Mouse (Mus musculus) neural tube, embryonic 11.5 days (tissue): Measurements from ENCODE around the gene Slc39a5. TPM values are rescaled to one million over a fixed set of nuclear protein-coding genes. Genes with fewer than 3 reads are reported as not detected.
A peak's percentile ranks its signal among the peaks of the same experiment; 100 is the strongest.

ENCODE experiments used
- ATAC-seq: fragments of 200-750 bp; cut with Nextera tagmentation; 2 replicates; pipeline ENCODE4 v1.8.0; 2017; ENCODE audit warnings: moderate number of reproducible peaks, mild to moderate bottlenecking, moderate TSS enrichment, moderate library complexity; ENCODE audit not compliant: insufficient read depth, low FRiP score, low TSS enrichment
- DNase-seq: peaks from one replicate; pipeline ENCODE4 v3.0.0-alpha.2; 2015; ENCODE audit warnings: low spot score
- H3K27ac ChIP-seq: fragments of 300-500 bp; sonication (generic); 2 replicates; pipeline ENCODE4 v1.5.1; 2014; ENCODE audit warnings: low read depth, mild to moderate bottlenecking, low read length
- H3K27me3 ChIP-seq: fragments of 300-500 bp; sonication (generic); 2 replicates; pipeline ENCODE4 v1.6.1; 2014; ENCODE audit warnings: mild to moderate bottlenecking, low read length, mixed read lengths; ENCODE audit not compliant: control insufficient read depth, insufficient read depth
- H3K36me3 ChIP-seq: fragments of 300-500 bp; sonication (generic); 2 replicates; pipeline ENCODE4 v1.6.1; 2014; ENCODE audit warnings: mild to moderate bottlenecking, low read length, moderate library complexity, mixed read lengths; ENCODE audit not compliant: control insufficient read depth, insufficient read depth
- H3K4me1 ChIP-seq: fragments of 300-500 bp; sonication (generic); 2 replicates; pipeline ENCODE4 v1.6.1; 2014; ENCODE audit warnings: low read length, mixed read lengths; ENCODE audit not compliant: control insufficient read depth, insufficient read depth
- H3K4me2 ChIP-seq: fragments of 300-500 bp; sonication (generic); 2 replicates; pipeline ENCODE4 v1.6.1; 2014; ENCODE audit warnings: low read depth, mild to moderate bottlenecking, moderate library complexity
- H3K4me3 ChIP-seq: fragments of 300-500 bp; sonication (generic); 2 replicates; pipeline ENCODE4 v1.5.1; 2014; ENCODE audit warnings: low read depth, low read length
- H3K9ac ChIP-seq: fragments of 300-500 bp; sonication (generic); 2 replicates; pipeline ENCODE4 v1.6.1; 2014; ENCODE audit warnings: mild to moderate bottlenecking, low read length
- H3K9me3 ChIP-seq: fragments of 300-500 bp; sonication (generic); 2 replicates; pipeline ENCODE4 v1.6.1; 2016; ENCODE audit warnings: low read length; ENCODE audit not compliant: control insufficient read depth
- WGBS: fragments of 180-500 bp; shearing (Covaris S2); extraction: QIAGEN DNeasy Blood & Tissue Kit; methylation state at CpG from one replicate; pipeline ENCODE4 v1.1.7; 2014; 5-methylcytosine and 5-hydroxymethylcytosine counted together
- polyA plus RNA-seq: library from polyadenylated mRNA; unstranded; fragments of >200 nt; fragmentation: Nextera tagmentation; extraction: Ambion mirVana; gene quantifications from 2 replicates; pipeline ENCODE4 v1.2.1, GENCODE M21; 2014

Slc39a5 gene
- polyA plus RNA-seq, 1 experiment from 2014 or later, result not detected

DNA sequence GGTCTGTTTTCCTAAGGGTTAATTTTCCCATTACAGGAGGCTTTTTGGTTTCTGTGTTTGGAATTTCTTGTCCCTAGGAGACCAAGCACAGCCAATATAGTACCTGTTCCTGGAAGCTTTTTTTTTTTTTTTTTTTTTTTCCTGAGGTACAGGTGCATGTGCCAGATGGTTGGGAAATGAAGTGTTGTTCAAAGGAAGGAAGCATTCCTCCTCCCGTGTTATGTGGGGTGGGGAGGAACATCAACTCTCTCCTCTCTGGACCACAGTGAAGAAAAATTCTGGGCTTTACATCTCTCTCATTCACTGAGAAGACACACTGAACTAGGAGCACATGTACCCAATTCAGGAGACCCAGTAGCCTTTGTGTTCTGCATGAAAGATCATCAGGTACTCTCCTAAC is 12.0 kb upstream of the Slc39a5 start:
- Histone ChIP-seq H3K9ac (no peak overlapping the region), H3K4me2 (0 out of 2 replicates have a peak overlapping the region, but pooled peaks have one; percentile 91), H3K9me3 (no peaks in the 10 kb centered on the region), H3K4me1 (peaks cover 22% of the 10 kb centered on the region), H3K36me3 (peaks cover 9% of the 10 kb centered on the region; the same call in 1 of the 2 replicates), H3K27me3 (no peaks in the 10 kb centered on the region), H3K4me3 (no peak overlapping the region), H3K27ac (no peak overlapping the region)
- WGBS, result 75% methylated on average over 1 of the region's 1 CpGs
- ATAC-seq (no peak), DNase-seq (no peak)

- Histone ChIP-seq H3K4me1 (peaks cover 23% of the 10 kb centered on the region), H3K9me3 (no peaks in the 10 kb centered on the region), H3K27ac (no peak overlapping the region), H3K4me3 (peak overlapping the region; percentile 92), H3K36me3 (peaks cover 9% of the 10 kb centered on the region; the same call in 1 of the 2 replicates), H3K9ac (peak overlapping the region; percentile 84), H3K27me3 (no peaks in the 10 kb centered on the region), H3K4me2 (peak overlapping the region; percentile 91)
- WGBS, result 68% methylated on average over 1 of the region's 1 CpGs
- DNase-seq (no peak), ATAC-seq (no peak)
These were observed 11.5 kb upstream of the Slc39a5 start for GRCm38 (mm10) chr10:128412558-128412957.

DNA sequence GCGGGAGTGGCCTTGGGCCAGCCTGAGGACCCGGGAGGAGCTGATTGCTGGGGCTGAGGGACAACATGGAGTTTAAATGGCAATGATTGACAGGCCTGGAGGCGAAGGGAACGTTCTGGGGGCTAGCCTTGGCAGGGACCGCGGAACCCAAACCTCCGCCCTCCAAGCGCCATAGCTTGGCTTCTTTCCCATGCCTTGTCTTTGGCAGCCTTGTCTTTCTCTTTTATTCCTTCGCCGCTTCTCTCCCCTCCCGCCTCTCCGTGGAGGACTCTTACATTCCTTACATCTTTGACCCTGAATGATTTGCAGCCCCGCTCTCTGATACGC is 11.0 kb upstream of the Slc39a5 start:
- Histone ChIP-seq H3K4me1 (peaks cover 23% of the 10 kb centered on the region), H3K4me2 (peak overlapping the region; percentile 91), H3K27me3 (no peaks in the 10 kb centered on the region), H3K27ac (peak overlapping the region; percentile 76), H3K9me3 (no peaks in the 10 kb centered on the region), H3K36me3 (peaks cover 9% of the 10 kb centered on the region; the same call in 1 of the 2 replicates), H3K4me3 (peak overlapping the region; percentile 92), H3K9ac (peak overlapping the region; percentile 84)
- DNase-seq (no peak), ATAC-seq (no peak)
- WGBS, result 1% methylated on average over 14 of the region's 14 CpGs

DNA sequence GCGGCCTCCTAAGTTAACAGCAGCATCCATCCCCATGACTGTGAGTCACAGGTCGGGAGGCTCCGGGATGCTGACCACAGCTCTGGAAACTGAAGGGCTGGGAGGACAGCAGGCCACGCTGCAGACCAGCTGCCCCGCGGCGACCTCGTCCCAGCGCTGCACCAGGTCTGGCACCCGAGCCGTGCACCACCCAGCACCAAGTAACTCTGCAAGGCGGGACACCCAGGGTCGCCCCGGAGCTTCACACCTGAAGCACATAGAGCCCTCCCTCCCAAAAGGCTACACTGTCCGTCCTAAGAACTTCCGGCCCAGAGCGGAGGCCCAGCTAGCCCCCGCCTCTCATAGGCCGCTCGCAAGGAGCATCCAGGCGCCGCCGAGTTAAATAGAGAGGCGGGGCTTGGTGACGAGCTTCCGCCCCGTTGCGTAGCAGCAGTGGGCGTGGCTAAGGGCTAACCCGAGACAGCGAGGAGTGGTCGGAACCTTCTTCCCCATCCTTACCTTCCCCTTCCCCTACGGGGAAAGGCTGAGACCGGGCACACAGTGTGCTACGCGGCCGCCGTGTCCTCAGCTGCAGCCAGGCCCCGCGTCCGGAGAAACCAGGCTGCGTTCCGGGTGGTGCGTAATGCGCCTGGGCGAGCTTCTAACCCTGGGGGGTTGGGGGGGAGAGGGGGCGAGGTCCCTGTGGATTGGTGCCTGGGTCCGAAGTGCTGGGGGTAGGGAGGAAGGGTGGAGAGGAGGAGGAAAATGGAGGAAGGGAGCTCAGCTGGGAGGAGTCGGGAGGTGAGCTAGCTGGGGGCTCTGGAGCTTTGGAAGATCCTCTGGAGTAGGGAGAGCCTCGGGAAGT is 10.4 kb upstream of the Slc39a5 start, which contains the start of the genes Nabp2 and Rnf41:
TSS of gene Nabp2 (minus strand) at position 282 of the 844 bp plus-strand sequence.
TSS of gene Rnf41 (plus strand) at position 447 of the 844 bp plus-strand sequence.
- peak; percentile 87 for ATAC-seq
- peaks cover 23% of the 10 kb centered on the region for H3K4me1 ChIP-seq
- peak within 1 kb of the TSS; percentile 91 for H3K4me2 ChIP-seq
- H3K9me3 ChIP-seq, result no peaks in the 10 kb centered on the region
- H3K27ac ChIP-seq, result peak within 1 kb of the TSS; percentile 76
- WGBS, result 0% methylated on average over 42 of the region's 50 CpGs
- H3K36me3 ChIP-seq, result peaks cover 7% of the 10 kb centered on the region; the same call in 1 of the 2 replicates
- H3K27me3 ChIP-seq, result no peaks in the 10 kb centered on the region
- peak within 1 kb of the TSS; percentile 92 for H3K4me3 ChIP-seq
- peak within 1 kb of the TSS; percentile 84 for H3K9ac ChIP-seq
- DNase-seq, result peak; percentile 99

- H3K27me3 ChIP-seq, result no peaks in the 10 kb centered on the region
- peak overlapping the region; percentile 92 for H3K4me3 ChIP-seq
- no peak overlapping the region for H3K9ac ChIP-seq
- DNase-seq, result no peak
- peaks cover 23% of the 10 kb centered on the region for H3K4me1 ChIP-seq
- peaks cover 3% of the 10 kb centered on the region; the same call in 1 of the 2 replicates for H3K36me3 ChIP-seq
- H3K27ac ChIP-seq, result peak overlapping the region; percentile 76; the same call in 1 of the 2 replicates
- 23% methylated on average over 4 of the region's 4 CpGs for whole genome bisulfite sequencing
- ATAC-seq, result no peak
- no peaks in the 10 kb centered on the region for H3K9me3 ChIP-seq
- H3K4me2 ChIP-seq, result peak overlapping the region; percentile 91
These were observed 9.5 kb upstream of the Slc39a5 start for GRCm38 (mm10) chr10:128410560-128410845.

DNA sequence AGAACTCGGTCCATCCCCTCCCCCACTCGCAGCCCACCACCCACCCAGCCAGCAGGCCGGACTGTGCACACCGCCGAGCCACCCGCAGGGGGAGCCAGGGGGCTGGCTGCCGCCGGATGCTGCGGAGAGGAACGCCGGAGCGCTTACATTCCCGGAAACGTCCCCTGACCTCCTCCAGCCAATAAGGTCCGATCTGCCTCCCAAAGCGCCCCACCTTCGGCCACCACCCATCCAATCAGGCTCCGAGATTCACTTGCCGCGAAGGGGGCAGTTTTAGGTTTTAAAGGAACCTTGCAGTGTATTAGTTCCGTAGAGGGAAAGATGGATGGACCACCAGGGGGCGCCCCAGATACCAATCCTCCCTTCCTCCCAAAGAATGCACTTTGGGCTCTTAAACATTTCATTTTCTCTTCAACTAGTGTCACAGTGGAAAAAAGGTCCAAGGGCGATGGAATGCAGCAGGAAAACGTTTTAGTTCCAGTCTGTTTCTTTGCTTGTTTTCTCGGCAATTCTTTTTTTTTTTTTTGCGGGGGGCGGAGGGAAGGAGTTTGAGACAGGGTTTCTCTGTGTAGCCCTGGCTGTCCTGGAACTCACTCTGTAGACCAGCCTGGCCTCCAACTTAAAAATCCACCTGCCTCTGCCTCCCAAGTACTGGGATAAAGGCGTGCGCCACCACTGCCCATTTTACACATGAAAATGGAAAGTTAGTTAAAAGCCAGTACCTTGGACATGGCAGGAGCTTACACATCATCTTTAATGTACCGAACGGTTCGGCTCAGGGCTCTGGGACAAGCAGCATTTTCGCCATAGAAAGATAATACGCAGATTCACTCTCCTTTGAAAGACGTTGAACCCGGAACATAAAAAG is 8.9 kb upstream of the Slc39a5 start:
- Histone ChIP-seq H3K36me3 (0 out of 2 replicates have a peak, but pooled peaks cover 2% of the 10 kb centered on the region), H3K27ac (peak overlapping the region; percentile 58), H3K4me3 (peak overlapping the region; percentile 92), H3K4me1 (peaks cover 23% of the 10 kb centered on the region), H3K9me3 (no peaks in the 10 kb centered on the region), H3K9ac (peak overlapping the region; percentile 72), H3K4me2 (peak overlapping the region; percentile 91), H3K27me3 (no peaks in the 10 kb centered on the region)
- peak; percentile 97 for DNase-seq
- WGBS, result 5% methylated on average over 36 of the region's 36 CpGs
- peak; percentile 88 for ATAC-seq

GRCm38 (mm10) chr10:128408591-128409535 is 7.8 kb upstream of the Slc39a5 start:
- WGBS, result 21% methylated on average over 35 of the region's 35 CpGs
- ATAC-seq (peak; percentile 10; the same call in 1 of the 2 replicates), DNase-seq (no peak)
- peak overlapping the region; percentile 87 for H3K4me2 ChIP-seq
- no peaks in the 10 kb centered on the region for H3K27me3 ChIP-seq
- peak overlapping the region; percentile 92 for H3K4me3 ChIP-seq
- peak overlapping the region; percentile 72 for H3K9ac ChIP-seq
- no peaks in the 10 kb centered on the region for H3K9me3 ChIP-seq
- H3K36me3 ChIP-seq, result 0 out of 2 replicates have a peak, but pooled peaks cover 2% of the 10 kb centered on the region
- H3K4me1 ChIP-seq, result peaks cover 23% of the 10 kb centered on the region
- peak overlapping the region; percentile 58 for H3K27ac ChIP-seq

DNA sequence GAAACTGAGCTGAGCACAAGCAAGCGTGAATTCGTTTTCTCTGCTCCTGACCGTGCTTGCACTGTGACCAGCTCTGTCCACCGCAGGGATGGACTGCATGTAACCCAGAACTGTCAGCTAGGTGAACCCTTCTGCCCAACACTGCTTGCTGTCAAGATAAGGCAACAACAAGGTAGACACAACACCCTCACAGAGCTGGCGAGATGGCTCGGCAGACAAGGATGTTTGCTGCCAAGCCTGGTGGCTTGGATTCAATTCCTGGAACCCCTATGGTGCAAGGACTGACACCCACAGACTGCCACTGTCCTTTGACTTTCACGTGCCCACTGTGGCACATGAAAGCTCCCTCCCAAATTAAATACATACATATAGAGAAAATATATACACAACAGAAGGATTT is 2.9 kb upstream of the Slc39a5 start:
- no peak for DNase-seq
- H3K36me3 ChIP-seq, result 0 out of 2 replicates have a peak, but pooled peaks cover 2% of the 10 kb centered on the region

More for the DNA sequence above, 2.9 kb upstream of the Slc39a5 start:
- Histone ChIP-seq H3K4me3 (no peak overlapping the region), H3K4me1 (peaks cover 8% of the 10 kb centered on the region), H3K9me3 (no peaks in the 10 kb centered on the region), H3K27ac (no peak overlapping the region), H3K27me3 (no peaks in the 10 kb centered on the region), H3K4me2 (no peak overlapping the region), H3K9ac (no peak overlapping the region)
- ATAC-seq, result no peak
- 88% methylated on average over 7 of the region's 7 CpGs for WGBS
